Mouse (Mus musculus): ENCODE measurements at regions not wholly inside any gene's neighbourhood (a gene's known extent, or its start where the extent isn't known, plus 50 kb on each side); places are given as distances from the start of the nearest gene placed in this dataset.

DNA sequence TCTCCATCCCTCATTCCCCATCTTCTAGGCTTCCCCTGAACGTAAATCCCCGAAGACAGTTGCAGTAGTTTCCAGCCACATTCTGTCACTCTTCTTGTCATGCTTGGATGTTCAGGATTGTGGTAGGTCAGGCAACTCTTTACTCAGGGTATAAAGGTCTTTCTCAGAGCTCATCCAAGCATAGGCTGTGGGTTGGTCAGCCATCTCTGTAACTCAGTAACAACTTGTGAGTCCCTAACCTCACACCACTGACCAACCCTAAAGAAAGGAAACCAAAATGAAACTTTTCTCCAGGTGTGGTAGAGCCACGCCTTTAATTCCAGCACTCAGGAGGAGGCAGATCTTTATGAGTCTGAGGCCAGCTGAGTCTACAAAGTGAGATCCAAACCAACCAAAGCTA is 75.6 kb upstream of the Ptprg start:
- no peaks in the 10 kb centered on the region for H3K36me3 ChIP-seq (ENCODE audit: control insufficient read depth, insufficient read depth, low read length)
- no peaks in the 10 kb centered on the region for H3K4me1 ChIP-seq (ENCODE audit: control insufficient read depth in 2 of 2, insufficient read depth in 2 of 2, low read length in 2 of 2)
- no peaks in the 10 kb centered on the region for H3K9me3 ChIP-seq (ENCODE audit: control insufficient read depth, low read length)
- no peak overlapping the region for H3K4me2 ChIP-seq (ENCODE audit: low read length)
- no peaks in the 10 kb centered on the region for H3K27me3 ChIP-seq (ENCODE audit: control insufficient read depth, insufficient read depth, low read length)
- WGBS = 81% methylated on average over 3 of the region's 3 CpGs
- no peak overlapping the region for H3K27ac ChIP-seq (replicated peaks in 1 of 2; ENCODE audit: control insufficient read depth in 1 of 2, insufficient read depth in 1 of 2, low read depth in 2 of 2, low read length in 2 of 2)
- no peak overlapping the region for H3K9ac ChIP-seq (ENCODE audit: low read length)
- ATAC-seq (ENCODE audit: insufficient number of reproducible peaks, insufficient read depth, low FRiP score, low read depth) = no peak
- no peak overlapping the region for H3K4me3 ChIP-seq (ENCODE audit: control insufficient read depth in 1 of 2, insufficient read depth in 1 of 2, low read depth in 1 of 2, low read length in 2 of 2)

DNA sequence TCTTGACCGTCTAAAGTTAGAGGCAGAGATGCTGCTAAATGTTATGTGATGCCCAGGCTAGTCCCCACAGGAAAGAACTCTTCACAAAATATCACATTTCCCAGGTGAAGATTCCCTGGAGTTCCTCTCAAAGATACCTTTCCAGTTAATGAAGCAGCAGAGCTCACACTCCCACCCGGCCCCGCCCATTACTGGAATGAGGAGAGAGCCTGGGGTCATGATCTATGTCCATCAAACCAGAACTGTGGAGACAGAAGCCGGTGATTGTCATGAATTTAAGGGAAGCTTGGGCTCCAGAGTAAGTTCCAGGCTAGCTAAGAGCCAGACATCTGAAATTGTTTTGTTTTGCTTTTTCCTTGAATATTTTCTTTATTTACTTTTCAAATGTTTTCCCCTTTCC is 71.2 kb upstream of the Ptprg start:
- no peak overlapping the region for H3K9ac ChIP-seq (ENCODE audit: low read length)
- no peaks in the 10 kb centered on the region for H3K27me3 ChIP-seq (ENCODE audit: control insufficient read depth, insufficient read depth, low read length)
- H3K4me3 ChIP-seq (ENCODE audit: control insufficient read depth in 1 of 2, insufficient read depth in 1 of 2, low read depth in 1 of 2, low read length in 2 of 2) = no peak overlapping the region
- 57% methylated on average over 4 of the region's 4 CpGs for WGBS
- no peaks in the 10 kb centered on the region for H3K9me3 ChIP-seq (ENCODE audit: control insufficient read depth, low read length)
- H3K36me3 ChIP-seq (ENCODE audit: control insufficient read depth, insufficient read depth, low read length) = no peaks in the 10 kb centered on the region
- H3K4me1 ChIP-seq (ENCODE audit: control insufficient read depth in 2 of 2, insufficient read depth in 2 of 2, low read length in 2 of 2) = no peaks in the 10 kb centered on the region
- H3K27ac ChIP-seq (replicated peaks in 1 of 2; ENCODE audit: control insufficient read depth in 1 of 2, insufficient read depth in 1 of 2, low read depth in 2 of 2, low read length in 2 of 2) = no peak overlapping the region
- H3K4me2 ChIP-seq (ENCODE audit: low read length) = no peak overlapping the region
- ATAC-seq (ENCODE audit: insufficient number of reproducible peaks, insufficient read depth, low FRiP score, low read depth) = no peak

DNA sequence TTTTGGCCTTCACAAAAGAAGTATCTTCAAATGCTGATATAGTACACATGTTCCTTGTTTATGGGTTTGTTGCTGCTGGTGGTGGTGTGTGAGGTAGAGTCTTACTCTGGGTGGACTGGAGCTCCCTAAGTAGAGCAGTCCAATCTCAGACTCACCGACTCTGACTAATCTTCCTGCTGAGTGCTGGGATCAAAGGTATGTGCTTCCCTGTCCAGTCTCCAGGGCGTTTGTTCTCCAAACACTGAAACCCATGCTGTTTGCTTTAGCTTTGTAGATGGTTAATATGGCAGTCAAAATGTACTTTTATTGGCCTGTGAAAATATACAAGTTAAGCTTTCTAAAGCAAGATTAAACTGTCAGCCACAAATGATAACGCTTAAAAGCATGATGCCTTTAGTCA is 67.0 kb upstream of the Ptprg start:
- H3K9me3 ChIP-seq (ENCODE audit: control insufficient read depth, low read length) = no peaks in the 10 kb centered on the region
- H3K27me3 ChIP-seq (ENCODE audit: control insufficient read depth, insufficient read depth, low read length) = no peaks in the 10 kb centered on the region
- no peak overlapping the region for H3K4me3 ChIP-seq (ENCODE audit: control insufficient read depth in 1 of 2, insufficient read depth in 1 of 2, low read depth in 1 of 2, low read length in 2 of 2)
- H3K4me2 ChIP-seq (ENCODE audit: low read length) = no peak overlapping the region
- no peaks in the 10 kb centered on the region for H3K36me3 ChIP-seq (ENCODE audit: control insufficient read depth, insufficient read depth, low read length)
- no peak overlapping the region for H3K9ac ChIP-seq (ENCODE audit: low read length)
- H3K27ac ChIP-seq (replicated peaks in 1 of 2; ENCODE audit: control insufficient read depth in 1 of 2, insufficient read depth in 1 of 2, low read depth in 2 of 2, low read length in 2 of 2) = no peak overlapping the region
- no peaks in the 10 kb centered on the region for H3K4me1 ChIP-seq (ENCODE audit: control insufficient read depth in 2 of 2, insufficient read depth in 2 of 2, low read length in 2 of 2)
- WGBS = 50% methylated on average over 3 of the region's 3 CpGs
- no peak for ATAC-seq (ENCODE audit: insufficient number of reproducible peaks, insufficient read depth, low FRiP score, low read depth)

DNA sequence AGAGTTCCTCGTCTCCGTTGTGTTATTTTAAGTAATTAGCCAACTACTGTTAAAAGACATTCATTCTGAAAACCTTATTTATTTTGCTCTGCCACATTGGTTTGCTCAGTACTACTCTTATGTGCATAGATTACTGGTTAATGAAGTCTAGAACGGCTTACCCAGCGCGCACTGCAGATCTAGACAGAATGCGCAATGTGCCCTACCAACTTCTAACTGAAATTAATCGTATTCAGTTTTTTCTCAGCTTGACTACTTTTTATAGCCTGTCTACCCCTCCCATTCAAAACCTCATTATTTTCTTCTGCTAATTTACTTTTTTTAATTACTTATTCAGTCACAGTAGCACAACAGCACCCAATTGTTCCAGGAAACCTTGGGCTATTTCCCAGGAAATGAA is 51.6 kb upstream of the Ptprg start:
- H3K9ac ChIP-seq (ENCODE audit: low read length) = no peak overlapping the region
- H3K9me3 ChIP-seq (ENCODE audit: control insufficient read depth, low read length) = peaks cover 3% of the 10 kb centered on the region; the same call in 1 of the 2 replicates
- 87% methylated on average over 7 of the region's 7 CpGs for WGBS
- no peak overlapping the region for H3K27ac ChIP-seq (replicated peaks in 1 of 2; ENCODE audit: control insufficient read depth in 1 of 2, insufficient read depth in 1 of 2, low read depth in 2 of 2, low read length in 2 of 2)
- ATAC-seq (ENCODE audit: insufficient number of reproducible peaks, insufficient read depth, low FRiP score, low read depth) = no peak
- no peaks in the 10 kb centered on the region for H3K36me3 ChIP-seq (ENCODE audit: control insufficient read depth, insufficient read depth, low read length)
- no peak overlapping the region for H3K4me2 ChIP-seq (ENCODE audit: low read length)
- H3K4me1 ChIP-seq (ENCODE audit: control insufficient read depth in 2 of 2, insufficient read depth in 2 of 2, low read length in 2 of 2) = peaks cover 0 to 4% of the 10 kb centered on the region in 2 experiments; a peak in 1 of 4 replicates
- H3K4me3 ChIP-seq (ENCODE audit: control insufficient read depth in 1 of 2, insufficient read depth in 1 of 2, low read depth in 1 of 2, low read length in 2 of 2) = no peak overlapping the region
- H3K27me3 ChIP-seq (ENCODE audit: control insufficient read depth, insufficient read depth, low read length) = no peaks in the 10 kb centered on the region

DNA sequence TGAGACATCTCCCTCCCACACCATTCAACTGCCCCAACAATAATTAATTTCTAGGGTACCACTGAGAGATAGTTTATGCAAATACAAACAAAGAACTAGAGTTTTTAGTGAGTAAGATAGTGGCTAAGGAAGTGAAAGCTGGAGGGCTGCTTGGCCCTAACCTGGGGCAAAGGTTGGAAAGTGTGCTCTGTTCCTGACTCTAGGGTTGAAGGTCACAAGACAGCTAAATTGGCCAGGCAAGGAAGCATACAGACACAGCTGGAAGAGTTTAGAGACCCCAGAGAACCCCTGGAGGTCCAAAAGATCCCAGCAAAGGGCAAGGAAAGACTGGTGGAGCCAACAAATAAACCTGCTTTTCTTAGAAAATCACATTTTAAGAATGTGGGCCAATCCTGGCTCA is 50.2 kb upstream of the Ptprg start:
- Histone ChIP-seq H3K4me1 (ENCODE audit: control insufficient read depth in 2 of 2, insufficient read depth in 2 of 2, low read length in 2 of 2) (peaks cover 2 to 9% of the 10 kb centered on the region in 2 experiments; a peak in 3 of 4 replicates), H3K9ac (ENCODE audit: low read length) (no peak overlapping the region), H3K36me3 (ENCODE audit: control insufficient read depth, insufficient read depth, low read length) (no peaks in the 10 kb centered on the region), H3K27me3 (ENCODE audit: control insufficient read depth, insufficient read depth, low read length) (no peaks in the 10 kb centered on the region), H3K4me3 (ENCODE audit: control insufficient read depth in 1 of 2, insufficient read depth in 1 of 2, low read depth in 1 of 2, low read length in 2 of 2) (no peak overlapping the region), H3K4me2 (ENCODE audit: low read length) (no peak overlapping the region), H3K27ac (replicated peaks in 1 of 2; ENCODE audit: control insufficient read depth in 1 of 2, insufficient read depth in 1 of 2, low read depth in 2 of 2, low read length in 2 of 2) (no peak overlapping the region), H3K9me3 (ENCODE audit: control insufficient read depth, low read length) (peaks cover 3% of the 10 kb centered on the region; the same call in 1 of the 2 replicates)
- no peak for ATAC-seq (ENCODE audit: insufficient number of reproducible peaks, insufficient read depth, low FRiP score, low read depth)
